Mouse (Mus musculus) embryonic fibroblast, embryonic 13.5 days (primary cell): Measurements from ENCODE around the gene Lce1a2.

ENCODE experiments used
- CTCF ChIP-seq: IDR thresholded peaks from 2 replicates; pipeline ENCODE4 v1.5.1; 2011; ENCODE audit warnings: mild to moderate bottlenecking, control low read depth, low read length, moderate library complexity, borderline replicate concordance; ENCODE audit not compliant: insufficient read depth
- POLR2A ChIP-seq: IDR thresholded peaks from 2 replicates; pipeline ENCODE4 v1.6.1; 2011; ENCODE audit warnings: low read depth, mild to moderate bottlenecking, control low read depth, low read length, moderate library complexity

- no peak for TF ChIP-seq POLR2A
- no peak for TF ChIP-seq CTCF
Measured at GRCm38 (mm10) chr3:92678947-92679346, 8.8 kb upstream of the Lce1a2 start, which contains the start of gene Lce1c.
